Mouse (Mus musculus) heart, postnatal 25 days (tissue): ENCODE data around the gene Tac4. TPM values are rescaled to one million over a fixed set of nuclear protein-coding genes. Genes with fewer than 3 reads are reported as not detected.

ENCODE experiments used
- DNase-seq: peaks from one replicate; pipeline ENCODE4 v3.0.0; 2022; ENCODE audit warnings: low spot score
- intact Hi-C: fragments of 180-260 bp; cut with DNase I; formaldehyde crosslinking; loops from one replicate; pipeline ENCODE4 v1.15.1; 2025
- total RNA-seq, 2 experiments: library from RNA; stranded (reverse); gene quantifications; 2 replicates each; pipeline ENCODE4 v1.2.3; 2021

Tac4 gene
- total RNA-seq, 2 experiments from 2014 or later: not detected

DNA sequence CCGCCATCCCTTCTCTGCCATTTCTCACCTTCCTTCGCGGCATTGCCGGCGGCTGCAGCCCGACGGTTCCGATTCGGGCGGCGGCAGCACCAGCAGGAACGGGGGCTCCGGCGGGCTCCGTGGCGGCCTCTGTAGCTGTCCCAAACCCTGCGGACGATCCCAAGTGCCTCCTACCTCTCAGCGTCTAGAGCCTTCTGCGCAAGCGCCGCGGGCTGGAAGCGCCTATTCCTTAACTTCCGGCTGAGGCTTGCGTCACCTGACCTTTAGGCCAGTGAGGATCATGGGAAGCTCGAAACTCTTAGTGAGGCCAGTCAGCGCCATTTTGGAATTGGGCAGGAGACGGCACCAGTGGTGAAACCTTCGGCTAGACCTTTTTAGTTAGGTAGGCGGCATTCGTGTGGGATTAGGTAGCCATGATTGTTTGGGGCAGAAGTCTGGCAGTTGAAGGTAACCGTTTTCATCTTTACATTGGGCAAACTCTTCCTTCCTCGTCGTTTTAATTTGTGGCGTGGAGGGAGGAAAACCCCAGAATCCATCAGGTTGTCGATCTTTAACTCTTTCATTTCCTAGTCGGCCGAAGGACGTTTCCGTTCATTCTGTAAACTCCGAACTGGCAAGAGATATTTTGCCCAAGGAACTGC is 48.8 kb downstream of the Tac4 start, which contains the start of gene Kat7:
Gene Kat7 (minus strand): TSS at position 240 of the 641 bp plus-strand sequence.
- intact Hi-C loops: loop anchor here (1.0 kb wide), 1 partner anchor 74 kb away; the partner anchor contains the start of gene Slc35b1
- peak; percentile 97 for DNase-seq

DNA sequence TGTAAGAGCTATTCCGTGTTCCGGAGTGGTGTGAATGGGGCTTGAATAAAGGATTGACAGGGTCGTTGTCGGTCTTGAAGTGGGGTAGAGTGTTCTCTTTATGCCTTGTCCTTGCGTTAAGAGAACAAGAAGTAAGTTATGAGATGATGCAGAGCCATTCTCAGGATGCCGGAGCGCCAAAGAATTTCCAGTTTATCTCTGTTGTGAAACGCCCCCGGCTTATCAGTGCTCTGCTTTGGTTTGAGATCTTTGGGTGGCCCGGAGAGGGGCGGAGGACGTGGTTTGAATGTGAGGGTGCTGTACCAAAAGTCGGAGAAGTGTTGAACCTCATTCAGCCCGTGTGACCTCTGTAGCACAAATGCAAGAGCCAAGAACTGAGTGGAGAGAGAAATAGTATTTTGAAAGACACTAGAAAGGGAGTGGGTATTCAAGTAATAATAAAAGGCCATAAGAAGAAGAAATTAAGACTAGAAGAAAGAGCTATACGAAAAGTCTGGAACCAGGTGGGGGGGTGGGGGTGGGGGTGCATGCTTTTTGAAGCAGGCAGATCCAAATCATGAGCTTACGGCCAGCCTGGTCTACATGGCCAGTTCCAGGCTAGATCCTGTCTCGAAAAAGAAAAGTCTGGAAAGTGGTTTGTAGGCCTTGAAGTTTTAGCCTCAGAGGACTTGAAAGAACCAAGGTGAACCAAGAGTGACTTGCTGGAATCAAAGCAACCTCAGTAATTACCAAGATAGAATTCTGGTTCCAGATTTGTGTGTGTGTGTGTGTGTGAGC is 49.5 kb downstream of the Tac4 start:
- intact Hi-C loops: loop anchor here (1.0 kb wide), 1 partner anchor 73 kb away; the partner anchor contains the start of gene Slc35b1
- no peak for DNase-seq

DNA sequence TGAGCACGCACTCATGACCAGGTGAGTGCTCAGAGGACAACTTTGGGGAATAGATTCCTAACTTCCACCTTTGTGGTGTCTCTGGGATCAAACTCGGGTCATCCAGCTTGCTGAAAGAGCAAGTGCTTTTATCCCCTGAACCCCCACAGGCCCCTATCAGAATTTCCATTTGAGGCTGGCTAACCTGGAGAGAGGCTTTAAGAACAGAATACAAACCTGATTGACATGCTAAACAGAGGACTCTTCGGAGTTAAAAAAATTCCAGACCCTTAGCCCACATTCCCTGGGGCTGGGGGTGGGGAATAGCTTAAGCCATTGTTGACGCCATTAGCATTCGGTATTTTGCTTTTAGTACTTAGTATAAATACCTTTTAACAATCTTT is 50.1 kb downstream of the Tac4 start:
- intact Hi-C loops: no loop called here
- no peak for DNase-seq

DNA sequence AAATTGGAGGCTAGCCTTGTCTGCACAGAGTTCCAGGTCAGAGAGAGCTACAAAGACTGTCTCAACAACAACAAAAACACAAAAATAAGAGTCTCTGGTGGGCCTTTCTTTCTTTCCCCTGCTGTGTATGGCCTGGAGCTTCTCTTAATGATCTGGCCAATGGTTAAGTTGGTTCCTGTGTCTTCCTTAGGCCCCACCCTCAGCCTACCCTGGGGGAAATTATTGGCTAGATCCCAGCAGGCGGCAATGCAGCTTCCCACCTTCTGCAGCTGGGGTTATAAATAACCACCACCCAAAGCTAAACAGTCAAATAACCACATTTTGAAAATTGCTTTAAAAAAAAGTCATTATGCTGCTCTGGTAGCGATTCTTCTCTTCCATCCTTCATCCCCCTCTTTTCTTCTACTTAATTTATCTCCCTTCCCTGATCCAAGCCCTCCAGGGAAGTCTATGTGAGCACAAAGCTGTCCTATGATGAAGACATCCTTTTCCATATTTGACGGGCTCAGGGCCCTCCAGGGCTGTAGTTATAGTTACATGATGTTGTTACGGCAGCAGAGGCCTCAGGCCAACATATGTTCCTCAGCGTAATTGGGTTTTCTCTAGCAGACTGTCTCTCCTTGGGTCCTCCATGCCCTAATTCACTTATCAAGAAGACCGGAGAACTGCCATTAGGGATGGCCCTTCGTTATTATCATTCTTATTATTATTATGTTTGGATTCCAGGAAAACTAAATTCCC is 54.1 kb downstream of the Tac4 start:
- no peak for DNase-seq
- intact Hi-C loops: no loop called here

DNA sequence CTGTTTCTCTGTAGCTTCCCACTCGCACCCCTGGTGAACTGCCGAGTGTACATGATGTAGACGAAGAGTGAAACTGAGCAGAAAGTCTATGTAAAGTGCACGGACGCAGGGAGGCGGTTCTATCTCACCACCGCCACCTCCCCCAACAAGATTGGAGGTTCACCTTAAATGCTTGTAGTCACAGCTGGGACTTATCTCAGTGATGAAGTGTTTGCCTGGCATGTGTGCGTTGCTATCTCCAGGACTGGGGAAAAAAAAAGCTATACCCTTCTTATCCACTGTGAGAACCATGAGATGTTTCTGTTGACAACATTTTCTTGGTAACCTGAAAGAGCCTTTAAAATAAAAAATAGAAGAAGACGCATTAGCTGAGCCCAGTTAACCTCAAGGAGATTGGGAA is 56.8 kb downstream of the Tac4 start:
- intact Hi-C loops: loop anchor here (2.0 kb wide), 1 partner anchor 203 kb away; no protein-coding TSS in a partner anchor
- no peak for DNase-seq

Other genes with a start within 250 kb of the Tac4 start
- 100 to 1,000 TPM; 377 to 397 TPM for gene Pdk2, start 220.2 kb upstream of the Tac4 start, total RNA-seq
- gene Itga3, start 184.7 kb upstream of the Tac4 start, total RNA-seq: 10 to 100 TPM; 10.8 to 11.7 TPM
- gene Dlx3, start 141.4 kb upstream of the Tac4 start, total RNA-seq: not detected
- under 1 TPM in 1 of 2 experiments, not detected in 1; 0.11 TPM for gene Dlx4, start 115.3 kb upstream of the Tac4 start, total RNA-seq
- 10 to 100 TPM; 26.9 to 28.5 TPM for gene Kat7, start 48.7 kb downstream of the Tac4 start, total RNA-seq
- gene Fam117a, start 75.5 kb downstream of the Tac4 start, total RNA-seq: 1 to 10 TPM; 7.8 to 8.8 TPM
- 10 to 100 TPM; 36.6 to 43.4 TPM for gene Slc35b1, start 123.2 kb downstream of the Tac4 start, total RNA-seq
- gene Spop, start 152.6 kb downstream of the Tac4 start, total RNA-seq: 100 to 1,000 TPM; 180 to 195 TPM